Comparison of ENCODE assay signal across 8 mouse cellular contexts in genomic region chr7:48880591-48881481, GRCm38 (mm10). TPM values are rescaled to one million over a fixed set of nuclear protein-coding genes. Genes with fewer than 3 reads are reported as not detected.
DNase-seq lines count a peak whose midpoint lies in the region; ATAC-seq and TF ChIP-seq lines count a peak whose summit lies in the region.

No protein-coding gene starts in this region.

- H3K4me1 ChIP-seq in E14TG2a.4 (replicated peaks; ENCODE audit: low read depth, low read length), result peaks cover 36% of the 10 kb centered on the region
- peaks cover 23% of the 10 kb centered on the region for H3K4me1 ChIP-seq in forebrain, embryonic 12.5 days
- peaks cover 16% of the 10 kb centered on the region for H3K4me1 ChIP-seq in heart, postnatal 0 days (ENCODE audit: control insufficient read depth, insufficient read depth)
- H3K4me1 ChIP-seq in liver, embryonic 16.5 days (ENCODE audit: control insufficient read depth, low read depth, low read length), result peaks cover 32% of the 10 kb centered on the region
- H3K4me1 ChIP-seq in neural tube, embryonic 13.5 days (replicated peaks), result peaks cover 37% of the 10 kb centered on the region
- H3K4me1 ChIP-seq in testis, adult 2 months (ENCODE audit: control insufficient read depth, insufficient read depth, low read length), result peaks cover 15% of the 10 kb centered on the region

- H3K9ac ChIP-seq in forebrain, embryonic 12.5 days, result peak overlapping the region; percentile 87
- peak overlapping the region; percentile 73 for H3K9ac ChIP-seq in heart, postnatal 0 days (replicated peaks; ENCODE audit: low read depth, low read length)
- H3K9ac ChIP-seq in liver, embryonic 16.5 days (ENCODE audit: low read depth, low read length), result peak overlapping the region; percentile 99
- peak overlapping the region; percentile 64 for H3K9ac ChIP-seq in neural tube, embryonic 13.5 days

- no peak for TF ChIP-seq CTCF in E14TG2a.4 (conservative IDR thresholded peaks at IDR 0.05; ENCODE audit: low read length)
- TF ChIP-seq CTCF in heart, postnatal 0 days (IDR thresholded peaks at IDR 0.05; ENCODE audit: low read depth), result no peak
- no peak for TF ChIP-seq CTCF in testis, adult 2 months (IDR thresholded peaks at IDR 0.05; ENCODE audit: control insufficient read depth, insufficient read depth, insufficient replicate concordance, low read depth, low read length)

- H3K9me3 ChIP-seq in E14TG2a.4 (ENCODE audit: low read length), result no peaks in the 10 kb centered on the region
- no peaks in the 10 kb centered on the region for H3K9me3 ChIP-seq in forebrain, embryonic 12.5 days
- H3K9me3 ChIP-seq in heart, postnatal 0 days (replicated peaks; ENCODE audit: control insufficient read depth, low read length), result no peaks in the 10 kb centered on the region
- H3K9me3 ChIP-seq in liver, embryonic 16.5 days (replicated peaks; ENCODE audit: control insufficient read depth, low read length), result no peaks in the 10 kb centered on the region
- H3K9me3 ChIP-seq in neural tube, embryonic 13.5 days, result no peaks in the 10 kb centered on the region

- under 1% methylated on average over 74 of the region's 77 CpGs for WGBS in forebrain, embryonic 12.5 days
- under 1% methylated on average over 69 of the region's 77 CpGs for WGBS in heart, postnatal 0 days
- WGBS in liver, embryonic 16.5 days (ENCODE audit: insufficient replicate concordance), result under 1% methylated on average over 77 of the region's 77 CpGs
- under 1% methylated on average over 77 of the region's 77 CpGs for WGBS in neural tube, embryonic 13.5 days

- peak; percentile 99 for DNase-seq in c-Kit-positive CD71-positive TER-119-positive erythroid progenitor cells, embryonic 14.5 days (ENCODE audit: low spot score)
- peak; percentile 97 for DNase-seq in heart, postnatal 0 days (ENCODE audit: low spot score)
- peak; percentile 98 for DNase-seq in kidney, postnatal 4 days

- H3K36me3 ChIP-seq in E14TG2a.4 (ENCODE audit: insufficient read depth, low read length), result peaks cover 34% of the 10 kb centered on the region
- peaks cover 24% of the 10 kb centered on the region for H3K36me3 ChIP-seq in forebrain, embryonic 12.5 days (replicated peaks)
- peaks cover 16% of the 10 kb centered on the region for H3K36me3 ChIP-seq in heart, postnatal 0 days (replicated peaks; ENCODE audit: control insufficient read depth, insufficient read depth, low read length)
- H3K36me3 ChIP-seq in liver, embryonic 16.5 days (ENCODE audit: control insufficient read depth, insufficient read depth), result peaks cover 30% of the 10 kb centered on the region
- no peaks in the 10 kb centered on the region for H3K36me3 ChIP-seq in neural tube, embryonic 13.5 days
- no peaks in the 10 kb centered on the region for H3K36me3 ChIP-seq in testis, adult 2 months (ENCODE audit: control insufficient read depth, insufficient read depth, low read length)

- ATAC-seq in forebrain, embryonic 12.5 days (ENCODE audit: low FRiP score), result peak; percentile 99
- peak; percentile 97 for ATAC-seq in heart, postnatal 0 days (ENCODE audit: insufficient read depth, low read depth)
- peak; percentile 94 for ATAC-seq in liver, embryonic 16.5 days (ENCODE audit: low read depth)
- peak; percentile 99 for ATAC-seq in neural tube, embryonic 13.5 days (ENCODE audit: low read depth)

- TF ChIP-seq EP300 in heart, postnatal 0 days (IDR thresholded peaks at IDR 0.05; ENCODE audit: low read depth), result no peak

- peak overlapping the region; percentile 90 for H3K27ac ChIP-seq in forebrain, embryonic 12.5 days
- H3K27ac ChIP-seq in heart, postnatal 0 days (ENCODE audit: low read depth), result peak overlapping the region; percentile 69
- H3K27ac ChIP-seq in liver, embryonic 16.5 days (ENCODE audit: low read length), result peak overlapping the region; percentile 96
- peak overlapping the region; percentile 46; the same call in 1 of the 2 replicates for H3K27ac ChIP-seq in neural tube, embryonic 13.5 days (replicated peaks)
- H3K27ac ChIP-seq in testis, adult 2 months (ENCODE audit: control insufficient read depth, insufficient read depth, low read depth, low read length), result no peak overlapping the region; the same call in 1 of the 2 replicates

- peak overlapping the region; percentile 85 for H3K4me2 ChIP-seq in forebrain, embryonic 12.5 days
- peak overlapping the region; percentile 100 for H3K4me2 ChIP-seq in heart, postnatal 0 days (ENCODE audit: low read depth, low read length)
- peak overlapping the region; percentile 99 for H3K4me2 ChIP-seq in liver, embryonic 16.5 days (ENCODE audit: low read depth, low read length)
- H3K4me2 ChIP-seq in neural tube, embryonic 13.5 days, result peak overlapping the region; percentile 100

- peak overlapping the region; percentile 88 for H3K4me3 ChIP-seq in E14TG2a.4 (replicated peaks; ENCODE audit: low read length)
- H3K4me3 ChIP-seq in forebrain, embryonic 12.5 days (replicated peaks), result peak overlapping the region; percentile 79
- H3K4me3 ChIP-seq in heart, postnatal 0 days (ENCODE audit: low read depth, low read length), result peak overlapping the region; percentile 97
- peak overlapping the region; percentile 95 for H3K4me3 ChIP-seq in liver, embryonic 16.5 days (ENCODE audit: low read depth, low read length)
- H3K4me3 ChIP-seq in neural tube, embryonic 13.5 days, result peak overlapping the region; percentile 71
- H3K4me3 ChIP-seq in testis, adult 2 months (ENCODE audit: control insufficient read depth, low read depth, low read length), result peak overlapping the region; percentile 87

- TF ChIP-seq POLR2A in testis, adult 2 months (IDR thresholded peaks at IDR 0.05; ENCODE audit: control insufficient read depth, low read depth, low read length), result no peak

- peaks cover 37% of the 10 kb centered on the region for H3K27me3 ChIP-seq in E14TG2a.4 (ENCODE audit: insufficient read depth, low read length)
- H3K27me3 ChIP-seq in forebrain, embryonic 12.5 days, result peaks cover 41% of the 10 kb centered on the region
- no peaks in the 10 kb centered on the region for H3K27me3 ChIP-seq in heart, postnatal 0 days (ENCODE audit: control insufficient read depth, insufficient read depth, low read length)
- peaks cover 5% of the 10 kb centered on the region; the same call in 1 of the 2 replicates for H3K27me3 ChIP-seq in liver, embryonic 16.5 days (ENCODE audit: control insufficient read depth, insufficient read depth, low read depth, low read length)
- peaks cover 36% of the 10 kb centered on the region for H3K27me3 ChIP-seq in neural tube, embryonic 13.5 days
- no peaks in the 10 kb centered on the region for H3K27me3 ChIP-seq in testis, adult 2 months (ENCODE audit: control insufficient read depth, insufficient read depth, low read length)

RNA-seq across cellular contexts. Expression of gene E2f8, which starts 0.6 kb away (rescaled TPM):
- 19.1 and 20.9 TPM in 2 replicates for polyA plus RNA-seq in forebrain, embryonic 12.5 days (2016; fragmentation: Nextera tagmentation; extraction: Ambion mirVana)
- 5.8 and 5.9 TPM in 2 replicates for total RNA-seq in heart, postnatal 0 days (2014; rRNA removed; ENCODE audit: low replicate concordance)
- polyA plus RNA-seq in heart, postnatal 0 days (2015; fragmentation: Nextera tagmentation; extraction: Ambion mirVana), result 3.0 and 3.5 TPM in 2 replicates
- polyA plus RNA-seq in liver, embryonic 16.5 days (2015; fragmentation: Nextera tagmentation; extraction: Ambion mirVana), result 32.5 and 32.8 TPM in 2 replicates
- 4.1 and 4.9 TPM in 2 replicates for polyA plus RNA-seq in neural tube, embryonic 13.5 days (2015; fragmentation: Nextera tagmentation; extraction: Ambion mirVana)
- 6.5 and 6.7 TPM in 2 replicates for polyA plus RNA-seq in testis, adult 2 months (2012; rRNA removed)

RNA-seq across cellular contexts. Expression of gene Nav2, which starts 27.7 kb away (rescaled TPM):
- 8.1 and 10.9 TPM in 2 replicates for polyA plus RNA-seq in forebrain, embryonic 12.5 days (2016; fragmentation: Nextera tagmentation; extraction: Ambion mirVana)
- 54.8 and 77.9 TPM in 2 replicates for total RNA-seq in heart, postnatal 0 days (2014; rRNA removed; ENCODE audit: low replicate concordance)
- 20.4 and 22.8 TPM in 2 replicates for polyA plus RNA-seq in heart, postnatal 0 days (2015; fragmentation: Nextera tagmentation; extraction: Ambion mirVana)
- 2.9 and 4.1 TPM in 2 replicates for polyA plus RNA-seq in liver, embryonic 16.5 days (2015; fragmentation: Nextera tagmentation; extraction: Ambion mirVana)
- 19.6 and 19.9 TPM in 2 replicates for polyA plus RNA-seq in neural tube, embryonic 13.5 days (2015; fragmentation: Nextera tagmentation; extraction: Ambion mirVana)
- polyA plus RNA-seq in testis, adult 2 months (2012; rRNA removed), result 19.8 and 20.8 TPM in 2 replicates

RNA-seq across cellular contexts. Expression of gene Csrp3, which starts 33.0 kb away (rescaled TPM):
- polyA plus RNA-seq in forebrain, embryonic 12.5 days (2016; fragmentation: Nextera tagmentation; extraction: Ambion mirVana), result 0.37 and 0.38 TPM in 2 replicates
- total RNA-seq in heart, postnatal 0 days (2014; rRNA removed; ENCODE audit: low replicate concordance), result 1,353 and 1,464 TPM in 2 replicates
- polyA plus RNA-seq in heart, postnatal 0 days (2015; fragmentation: Nextera tagmentation; extraction: Ambion mirVana), result 1,907 and 1,928 TPM in 2 replicates
- 3.0 and 7.2 TPM in 2 replicates for polyA plus RNA-seq in liver, embryonic 16.5 days (2015; fragmentation: Nextera tagmentation; extraction: Ambion mirVana)
- 3.1 and 3.5 TPM in 2 replicates for polyA plus RNA-seq in neural tube, embryonic 13.5 days (2015; fragmentation: Nextera tagmentation; extraction: Ambion mirVana)
- 0.20 TPM in 1 of 2 replicates, not detected in the other for polyA plus RNA-seq in testis, adult 2 months (2012; rRNA removed)

Comparison
In these comparisons a context has a peak if more than half of its experiments do, and no peak if none do; other contexts are left out.
1. RNA of gene Csrp3, which starts 33.0 kb away (polyA plus RNA-seq): 1,907 to 1,928 TPM in heart, postnatal 0 days; 3.0 to 7.2 TPM in liver, embryonic 16.5 days, 3.1 to 3.5 TPM in neural tube, embryonic 13.5 days, 0.37 to 0.38 TPM in forebrain, embryonic 12.5 days and 0.20 TPM in testis, adult 2 months; every median in the first group is over 100 times any median in the second.
2. Peak in every context shown above with its lines, with median percentiles within 50 percentile points of each other: H3K4me3 ChIP-seq, DNase-seq, ATAC-seq, H3K4me2 ChIP-seq and H3K9ac ChIP-seq.